Mouse (Mus musculus) megakaryocyte, embryonic 14.5 days (primary cell): Measurements from ENCODE around the gene Eml5. TPM values are rescaled to one million over a fixed set of nuclear protein-coding genes. Genes with fewer than 3 reads are reported as not detected.

Experiments
- H3K27me3 ChIP-seq: replicated peaks from 2 replicates; pipeline ENCODE3; 2012; ENCODE audit warnings: inconsistent platforms
- H3K36me3 ChIP-seq: replicated peaks from 2 replicates; pipeline ENCODE3; 2012; ENCODE audit warnings: low read length, inconsistent platforms, mixed read lengths
- H3K4me1 ChIP-seq: 2 replicates; pipeline ENCODE4 v1.6.1; 2012; ENCODE audit warnings: inconsistent platforms
- H3K4me3 ChIP-seq: replicated peaks from 2 replicates; pipeline ENCODE3; 2012; ENCODE audit warnings: moderate library complexity, mild to moderate bottlenecking, inconsistent platforms
- H3K9me3 ChIP-seq: 2 replicates; pipeline ENCODE4 v1.6.1; 2012; ENCODE audit warnings: inconsistent platforms
- FLI1 ChIP-seq: IDR thresholded peaks from 2 replicates; pipeline ENCODE4 v1.6.1; 2012; ENCODE audit warnings: low read length, inconsistent platforms, mixed read lengths
- GATA1 ChIP-seq: IDR thresholded peaks from 3 replicates; pipeline ENCODE4 v1.6.1; 2012; ENCODE audit warnings: mixed read lengths, low read length, inconsistent platforms, borderline replicate concordance
- polyA plus RNA-seq: library from polyadenylated mRNA; stranded (reverse); fragments of >175 nt; gene quantifications from 2 replicates; pipeline ENCODE4 v1.2.3, GENCODE M21; 2012; ENCODE audit warnings: low replicate concordance; ENCODE audit not compliant: insufficient read depth

The Eml5 gene
- polyA plus RNA-seq, 1 experiment: 0.09 TPM

- H3K4me3 ChIP-seq: no peak overlapping the region
- peaks cover 45% of the 10 kb centered on the region for H3K4me1 ChIP-seq
- no peak for TF ChIP-seq GATA1
- no peak for TF ChIP-seq FLI1
- H3K36me3 ChIP-seq: peaks cover 9% of the 10 kb centered on the region
- H3K27me3 ChIP-seq: peaks cover 4% of the 10 kb centered on the region
- H3K9me3 ChIP-seq: no peaks in the 10 kb centered on the region
Measured at GRCm38 (mm10) chr12:98745626-98746025, 155.7 kb downstream of the Eml5 start.

DNA sequence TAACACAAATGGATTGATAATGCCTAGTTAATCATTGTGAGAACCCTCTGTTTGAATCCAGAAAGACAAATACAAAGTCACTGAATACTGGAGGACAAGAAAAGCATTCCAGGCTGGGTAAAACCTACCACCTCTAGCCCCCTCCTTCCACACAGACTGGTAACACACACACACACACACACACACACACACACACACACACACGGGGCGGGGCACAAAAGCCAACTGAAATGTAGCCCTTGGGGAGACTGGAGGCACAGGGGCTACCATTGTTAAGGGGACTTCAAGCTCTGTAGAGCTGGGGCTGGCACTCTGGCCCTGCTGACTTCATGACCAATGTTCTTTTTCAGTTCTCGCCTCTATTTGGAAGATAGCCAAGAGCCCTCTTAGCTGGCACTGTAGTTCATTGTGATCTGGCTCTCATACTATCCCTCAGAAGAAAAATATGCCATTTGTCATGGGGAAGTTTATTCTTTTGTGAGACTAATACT, 160.2 kb downstream of the Eml5 start:
- Histone ChIP-seq H3K4me1 (peaks cover 28% of the 10 kb centered on the region), H3K9me3 (peaks cover 6% of the 10 kb centered on the region; the same call in 1 of the 2 replicates), H3K36me3 (no peaks in the 10 kb centered on the region), H3K27me3 (peaks cover 35% of the 10 kb centered on the region), H3K4me3 (no peak overlapping the region)
- no peak for TF ChIP-seq GATA1
- no peak for TF ChIP-seq FLI1

DNA sequence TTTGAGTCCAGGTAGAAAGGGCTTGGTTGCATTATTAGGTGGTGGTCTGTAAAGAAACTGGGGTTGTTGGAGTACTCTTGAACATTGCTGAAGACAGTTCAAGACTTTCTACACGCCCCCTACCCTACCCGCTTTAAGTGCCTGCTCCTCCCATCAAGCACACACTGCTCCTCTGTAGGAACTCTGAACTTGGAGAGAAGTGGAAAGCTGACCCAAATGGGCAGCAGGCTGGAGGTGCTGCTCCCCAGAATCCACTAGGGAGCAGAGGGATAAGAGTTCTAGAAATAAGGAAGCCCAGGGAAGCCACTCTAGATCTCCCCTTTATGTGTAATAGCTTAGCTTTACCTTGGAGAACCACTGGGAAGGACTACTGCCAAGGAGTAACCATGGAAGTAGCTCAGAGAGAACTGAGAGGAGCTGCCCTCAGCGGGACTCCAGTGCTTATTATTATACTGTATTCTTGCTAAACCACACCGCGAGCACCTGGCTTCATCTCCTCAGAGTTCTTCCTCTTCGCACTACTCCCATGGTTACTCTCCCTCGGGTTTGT, 163.4 kb downstream of the Eml5 start:
- no peak for TF ChIP-seq GATA1
- no peak for TF ChIP-seq FLI1
- peaks cover 6% of the 10 kb centered on the region; the same call in 1 of the 2 replicates for H3K9me3 ChIP-seq
- H3K36me3 ChIP-seq: no peaks in the 10 kb centered on the region
- peaks cover 33% of the 10 kb centered on the region for H3K27me3 ChIP-seq
- H3K4me1 ChIP-seq: peaks cover 37% of the 10 kb centered on the region
- peak overlapping the region; percentile 92 for H3K4me3 ChIP-seq

DNA sequence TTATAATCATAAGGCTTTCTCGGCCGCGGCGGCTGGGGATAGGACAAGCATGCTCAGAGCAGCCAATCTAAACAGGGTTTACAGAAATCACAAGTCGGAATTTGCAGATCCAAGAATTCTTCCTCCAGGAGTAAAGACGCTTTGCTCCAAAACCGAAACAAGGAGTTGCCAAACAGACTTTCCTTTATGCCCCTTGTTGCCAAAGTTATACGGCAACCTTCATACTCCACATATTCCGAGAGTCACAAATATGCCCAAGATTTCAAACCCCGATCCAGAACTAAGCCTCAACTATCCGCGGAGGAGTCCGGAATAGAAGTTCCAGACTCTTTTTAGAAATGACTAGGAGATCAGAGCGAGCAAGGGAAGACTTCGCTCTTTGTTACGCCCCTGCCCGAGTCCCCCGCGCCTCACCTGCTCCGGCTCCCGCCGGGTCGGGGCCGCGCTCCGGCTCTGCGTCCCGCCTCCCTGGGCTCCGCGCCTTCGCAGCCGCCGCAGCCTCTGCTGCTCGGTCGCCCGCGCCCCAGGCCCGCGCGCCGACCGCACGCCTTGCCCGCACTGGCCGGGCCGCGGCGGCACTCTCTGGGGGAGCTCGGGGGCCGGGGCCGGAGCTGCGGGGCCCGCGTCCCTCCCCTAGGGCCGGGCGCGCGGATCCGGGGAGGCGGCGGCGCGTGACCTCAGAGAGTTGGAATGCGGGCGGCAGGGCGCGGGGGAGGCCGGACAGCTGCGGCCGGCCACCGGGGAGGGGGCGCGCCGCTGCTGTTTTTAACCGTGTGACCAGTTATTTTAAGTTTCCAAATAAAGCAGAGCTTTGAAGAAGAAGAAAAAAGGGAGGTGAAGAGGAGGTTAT, 164.1 kb downstream of the Eml5 start, which contains the start of gene Ptpn21:
Gene Ptpn21, minus strand, starts transcription at position 455 of the 850 bp plus-strand sequence.
- Histone ChIP-seq H3K9me3 (peaks cover 6% of the 10 kb centered on the region; the same call in 1 of the 2 replicates), H3K4me1 (peaks cover 38% of the 10 kb centered on the region), H3K4me3 (peak within 1 kb of the TSS; percentile 92), H3K36me3 (no peaks in the 10 kb centered on the region), H3K27me3 (peaks cover 33% of the 10 kb centered on the region)
- TF ChIP-seq GATA1: no peak
- TF ChIP-seq FLI1: no peak

Other genes starting within 250 kb of the Eml5 start
- 0.97 TPM in 1 of 2 replicates, not detected in the other for gene Ptpn21, start 164.1 kb downstream of the Eml5 start, polyA plus RNA-seq
- gene Zc3h14, start 154.5 kb downstream of the Eml5 start, polyA plus RNA-seq: 7.4 and 10.2 TPM in 2 replicates
- 0.39 TPM in 1 of 2 replicates, not detected in the other for gene Ttc8, start 19.1 kb upstream of the Eml5 start, polyA plus RNA-seq